Mouse (Mus musculus) lung, adult 18-20 months (tissue): ENCODE data around the gene Jph3.

Experiments used
- DNase-seq, 2 experiments: peaks; one replicate each; pipeline ENCODE4 v3.0.0; 2022; ENCODE audit warnings: mixed read lengths in 2 of 2

Jph3 gene

DNA sequence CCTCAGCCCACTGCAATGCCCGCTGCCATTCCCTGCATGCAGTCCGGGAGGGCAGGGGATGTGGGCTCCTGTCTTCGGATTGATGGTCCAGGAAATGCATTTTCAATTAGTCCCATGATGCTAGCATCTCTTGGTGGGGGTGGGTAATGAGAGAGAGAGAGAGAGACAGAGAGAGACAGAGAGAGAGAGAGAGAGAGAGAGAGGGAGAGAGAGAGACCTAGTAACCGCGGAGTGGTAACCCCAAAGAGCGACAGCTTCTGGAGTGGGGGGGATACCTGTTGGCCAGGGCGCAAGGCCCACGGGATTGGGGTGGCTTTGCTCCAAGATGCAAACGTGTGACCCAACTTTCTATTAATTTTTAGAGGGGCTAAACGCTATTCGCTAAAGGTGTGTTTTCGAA, at the start of gene Jph3:
Gene Jph3, plus strand, starts transcription at position 301 of the 400 bp plus-strand sequence.
- DNase-seq, result no peak

DNA sequence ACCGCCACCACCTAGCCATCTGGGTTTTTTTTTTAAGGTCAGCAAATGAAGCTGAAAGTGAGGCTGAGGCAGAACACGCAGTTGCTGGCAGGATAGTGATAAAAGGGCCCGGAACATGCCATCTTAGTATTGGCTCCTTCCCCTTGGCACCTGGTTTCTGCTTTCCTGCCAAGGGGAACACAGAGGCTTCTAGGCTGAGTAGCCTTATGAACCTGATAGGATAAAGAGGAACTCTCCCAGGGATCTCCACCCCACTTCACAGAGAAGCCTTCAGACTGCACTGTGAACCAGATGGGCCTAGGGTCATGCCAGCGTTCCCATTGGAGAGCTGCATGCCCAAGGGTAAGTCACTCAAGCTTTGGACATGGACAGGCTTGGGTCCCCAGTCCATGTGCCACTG, 48.5 kb upstream of the Jph3 start:
- DNase-seq, result no peak

DNA sequence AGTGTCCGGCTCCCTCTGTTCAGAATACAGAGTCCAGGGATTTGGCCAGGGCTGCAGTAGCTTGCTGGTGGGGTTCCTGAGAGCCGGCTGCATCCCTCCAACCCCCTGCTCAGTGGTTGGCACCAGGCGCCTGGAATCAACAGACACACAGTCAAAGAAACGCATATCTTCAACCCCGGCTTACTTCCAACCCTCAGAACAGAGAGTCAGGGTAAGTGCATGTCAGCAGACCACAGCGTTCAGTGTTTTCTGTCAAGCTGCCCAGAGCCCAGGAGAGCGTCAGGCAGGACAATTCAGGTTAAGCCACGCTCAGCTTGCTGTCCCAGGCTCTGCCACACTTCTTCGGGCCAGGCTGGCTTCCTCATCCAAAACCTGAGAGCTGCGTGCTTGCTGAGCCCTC, 48.0 kb upstream of the Jph3 start:
- no peak for DNase-seq

DNA sequence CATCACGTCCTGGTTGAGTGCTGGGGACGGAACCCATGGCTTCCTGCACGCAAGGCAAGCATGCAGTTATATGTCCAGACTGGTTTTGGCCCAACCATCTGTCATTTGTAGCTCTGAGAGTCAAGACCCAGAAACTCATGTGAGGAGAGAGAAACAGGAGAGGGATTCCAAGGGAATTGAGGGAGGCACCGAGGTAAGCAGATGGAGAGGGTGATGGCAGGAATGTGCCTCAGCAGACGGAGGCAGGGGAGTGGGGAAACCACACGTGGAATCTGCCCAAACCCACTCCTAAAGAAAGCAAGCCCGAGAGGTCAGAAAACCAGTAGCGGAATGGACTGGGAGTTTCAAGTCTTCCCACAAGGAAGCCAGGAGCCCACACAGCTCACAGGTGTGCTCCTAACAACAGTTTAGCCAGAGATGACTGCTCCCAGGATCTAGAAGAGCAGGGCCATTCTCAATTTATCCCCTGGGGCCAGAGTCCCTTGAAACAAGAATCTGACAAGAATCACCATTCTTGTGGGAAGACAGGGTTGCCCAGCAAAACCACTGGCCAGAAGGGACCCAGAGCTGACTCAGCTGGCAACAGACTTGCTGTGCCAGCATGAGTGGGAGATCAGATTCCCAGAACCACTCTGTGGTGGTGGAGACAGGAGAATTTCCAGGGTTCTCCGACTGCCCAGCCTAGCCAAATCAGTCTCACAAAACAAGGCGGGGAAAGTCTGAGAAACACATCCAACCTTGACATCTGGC, 46.2 kb upstream of the Jph3 start:
- no peak for DNase-seq

DNA sequence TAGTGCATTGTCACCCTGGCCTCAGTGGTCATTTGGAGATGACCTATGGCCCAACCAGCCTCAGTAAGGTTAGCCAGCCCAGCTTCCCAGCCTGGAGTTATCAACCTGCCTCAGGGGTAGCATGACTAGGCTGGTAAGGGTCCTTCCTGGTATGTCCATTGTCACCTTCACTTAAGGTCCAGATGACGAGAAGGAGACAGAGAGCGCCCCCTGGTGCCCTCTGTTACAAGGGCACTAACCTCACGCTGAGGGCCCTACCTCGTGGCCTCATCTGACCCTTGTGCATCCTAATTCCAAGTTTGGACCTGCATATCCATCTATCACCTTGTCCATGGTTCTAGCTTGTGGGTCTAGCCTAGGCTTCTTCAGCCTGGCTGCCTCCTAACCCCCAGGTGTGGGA, 44.0 kb upstream of the Jph3 start:
- DNase-seq, result peak; percentile 65 to 71

DNA sequence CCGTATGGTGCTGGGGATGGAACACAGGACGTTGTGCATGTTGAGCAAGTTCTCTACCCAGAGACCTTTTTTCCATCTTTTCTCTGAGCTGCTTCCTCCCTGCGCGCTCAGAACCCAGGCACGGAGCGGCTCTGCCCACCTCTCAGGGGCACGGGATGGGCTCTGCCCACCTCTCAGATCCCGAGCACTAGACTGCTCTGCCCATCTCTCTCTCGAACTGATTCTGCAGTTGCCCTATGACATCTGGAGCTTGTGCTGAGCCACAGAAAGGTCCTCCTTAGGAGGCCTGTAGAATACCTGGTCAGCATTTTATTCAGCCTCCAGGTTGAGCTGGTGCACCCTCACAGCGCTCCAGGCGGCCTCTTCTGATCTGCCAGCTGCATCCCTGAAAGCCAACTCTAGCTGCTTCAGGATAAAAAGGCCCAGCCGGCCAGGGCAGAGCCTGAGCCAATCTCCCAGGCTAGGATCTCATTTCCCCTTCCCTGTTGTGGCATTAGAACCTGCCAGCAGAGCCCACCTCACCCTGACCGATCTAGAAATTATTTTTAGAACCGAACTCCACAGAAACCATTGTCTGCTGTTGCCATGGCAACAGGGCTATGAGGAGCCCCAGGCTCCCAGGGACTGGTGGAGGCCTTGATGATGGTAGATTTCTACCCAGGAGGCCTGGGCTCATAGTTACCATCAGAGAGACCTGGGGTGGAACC, 41.8 kb upstream of the Jph3 start:
- DNase-seq, result no peak

DNA sequence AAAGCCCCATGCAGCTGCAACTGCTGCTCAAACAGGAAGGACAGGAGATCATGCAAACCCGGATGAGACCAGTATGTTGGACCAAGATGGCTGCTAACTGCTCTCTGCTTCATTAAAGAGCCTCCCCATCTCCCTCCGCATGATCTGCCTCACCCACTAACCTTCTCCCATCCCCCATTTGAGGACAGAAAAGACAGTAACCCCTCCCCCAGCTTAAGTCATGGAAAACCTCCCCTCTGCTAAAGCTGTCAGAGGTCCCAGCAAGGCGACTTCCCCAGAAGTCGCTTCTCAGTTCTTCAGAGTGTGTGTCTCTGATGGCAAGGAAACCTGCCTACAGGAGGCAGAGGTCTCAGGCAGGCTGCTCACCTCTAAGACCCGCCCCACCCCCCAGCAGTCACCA, 40.9 kb upstream of the Jph3 start:
- no peak for DNase-seq

DNA sequence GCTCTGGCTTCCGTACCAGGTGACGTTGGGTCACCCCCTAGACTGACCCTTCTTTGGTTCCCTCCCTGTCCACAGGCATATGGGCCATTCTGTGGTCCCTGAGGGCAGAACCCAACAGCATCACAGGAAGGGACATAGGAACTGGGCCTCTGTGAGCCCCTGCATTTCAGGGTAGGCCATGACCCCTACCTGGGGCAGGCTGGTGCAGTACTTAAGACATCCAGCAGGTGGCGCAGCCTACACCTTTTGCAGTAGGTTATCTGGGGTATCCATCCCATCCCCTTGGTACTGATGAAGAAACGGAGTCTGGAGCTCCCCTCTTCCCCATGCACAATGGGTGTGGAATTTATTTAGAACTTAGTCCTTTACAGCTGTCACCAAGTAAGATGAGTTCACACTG, 35.0 kb upstream of the Jph3 start:
- DNase-seq, result peak in 1 of 2 experiments; percentile 48

DNA sequence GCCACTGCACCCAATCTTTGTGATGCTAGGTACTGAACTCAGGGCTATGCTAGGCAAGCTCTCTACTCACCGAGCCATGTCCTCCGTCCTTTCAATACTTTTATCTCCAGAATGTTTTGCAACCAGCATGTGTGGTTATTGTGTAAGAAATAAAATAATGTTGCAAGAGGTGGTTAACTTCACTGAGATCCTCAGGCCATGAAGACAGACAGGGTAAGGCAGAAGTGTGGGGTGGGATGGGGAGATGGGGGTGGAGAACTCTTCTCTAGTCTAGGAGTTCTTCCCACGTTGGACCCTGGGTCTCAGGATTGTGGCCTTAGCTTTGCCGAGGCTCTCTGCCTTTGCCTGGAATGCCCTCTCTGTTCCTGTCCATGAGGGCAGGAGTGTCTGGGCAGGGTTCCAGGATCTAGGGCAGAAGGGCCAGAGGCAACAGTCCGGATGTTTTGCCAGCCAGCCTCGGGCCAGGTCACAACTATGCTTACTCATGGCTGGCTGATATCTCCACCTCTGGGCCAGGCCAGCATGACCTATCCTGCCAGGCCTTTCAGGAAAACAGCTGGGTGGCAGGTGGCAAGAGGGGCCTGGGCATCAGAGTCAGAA, 33.7 kb upstream of the Jph3 start:
- peak; percentile 84 to 88 for DNase-seq

DNA sequence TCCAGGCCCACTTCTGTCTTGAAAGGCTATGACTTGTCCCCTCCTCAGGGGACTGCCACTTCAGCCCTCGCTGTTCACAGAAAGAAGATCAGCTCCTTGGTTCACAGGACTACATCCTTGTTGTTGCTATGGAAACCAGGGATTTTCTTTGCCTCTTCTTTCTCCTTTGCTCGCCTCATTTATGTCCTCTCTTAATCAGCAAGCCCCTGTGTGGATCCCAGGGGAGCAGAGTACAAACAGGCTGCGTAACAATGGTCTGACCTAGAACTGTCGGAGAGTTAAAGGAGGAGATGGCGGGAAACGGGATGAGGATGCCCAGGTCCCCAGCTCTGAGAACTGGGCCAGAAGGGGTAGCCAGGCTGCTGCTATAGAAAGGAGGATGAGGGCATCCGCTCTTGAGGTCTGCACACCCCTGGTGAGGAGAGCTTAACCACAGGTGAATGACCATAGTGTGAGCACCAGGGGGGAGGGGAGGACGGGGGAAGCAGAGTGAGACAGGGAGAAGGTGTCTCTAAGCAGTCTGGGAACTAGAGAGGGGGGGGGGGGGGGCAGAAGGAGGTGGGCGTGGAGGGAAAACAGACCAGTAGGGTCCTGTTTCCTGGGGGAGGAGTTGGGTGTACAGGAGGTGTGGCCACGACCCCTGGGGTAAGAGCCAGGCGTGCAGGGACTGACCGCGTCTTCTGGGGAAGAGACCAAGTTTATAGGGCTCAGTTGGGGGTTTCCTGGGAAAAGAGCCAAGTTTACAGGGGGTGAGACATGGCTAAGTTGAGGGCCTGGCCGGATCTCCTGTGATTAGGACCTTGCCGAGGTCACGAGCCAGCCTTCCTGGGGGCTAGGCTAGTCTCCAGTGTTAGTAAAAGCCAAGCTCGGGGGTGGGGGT, 31.4 kb upstream of the Jph3 start:
- no peak for DNase-seq

DNA sequence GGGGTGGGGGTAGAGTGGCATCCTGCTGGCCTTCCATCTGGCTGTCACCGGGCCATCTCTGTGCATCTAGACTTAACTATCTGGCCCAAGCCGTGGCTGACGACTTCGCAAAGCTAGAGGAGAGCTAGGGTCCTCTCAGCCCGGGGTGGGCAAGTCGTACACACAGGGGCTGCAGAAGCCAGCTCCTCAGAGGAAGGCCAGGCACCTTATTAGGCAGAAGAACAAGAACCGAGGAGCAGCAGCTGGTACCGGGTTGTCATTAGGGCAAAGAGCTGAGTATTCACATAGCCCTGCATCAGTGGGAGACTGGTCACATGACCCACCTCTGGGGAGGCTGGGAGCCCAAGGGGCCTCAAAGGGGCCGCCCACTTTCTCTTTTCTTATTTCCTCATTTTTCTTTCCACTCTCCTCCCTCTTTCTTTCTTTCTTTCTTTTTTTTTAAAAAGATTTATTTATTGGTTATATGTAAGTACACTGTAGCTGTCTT, 30.8 kb upstream of the Jph3 start:
- DNase-seq, result no peak

DNA sequence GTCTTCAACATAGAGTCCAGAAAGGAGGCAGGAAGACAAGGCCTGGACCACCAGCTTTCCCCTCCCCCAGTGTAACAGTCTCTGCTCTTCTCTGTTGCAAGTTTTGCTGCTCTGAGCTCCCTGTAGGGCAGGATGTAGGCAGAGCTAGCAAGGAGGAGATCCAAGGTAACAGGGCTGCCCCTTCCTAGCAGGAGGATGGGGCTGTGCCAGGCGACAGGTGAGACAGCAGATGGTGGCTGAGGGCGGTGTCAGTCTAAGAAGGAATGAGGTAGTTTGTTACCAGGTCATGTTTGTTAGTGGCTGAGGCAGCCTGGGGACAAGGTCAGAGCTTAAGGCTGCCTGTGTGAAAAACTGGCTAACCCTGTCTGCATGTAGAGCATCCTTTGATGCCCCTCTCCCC, 29.5 kb upstream of the Jph3 start:
- no peak for DNase-seq

DNA sequence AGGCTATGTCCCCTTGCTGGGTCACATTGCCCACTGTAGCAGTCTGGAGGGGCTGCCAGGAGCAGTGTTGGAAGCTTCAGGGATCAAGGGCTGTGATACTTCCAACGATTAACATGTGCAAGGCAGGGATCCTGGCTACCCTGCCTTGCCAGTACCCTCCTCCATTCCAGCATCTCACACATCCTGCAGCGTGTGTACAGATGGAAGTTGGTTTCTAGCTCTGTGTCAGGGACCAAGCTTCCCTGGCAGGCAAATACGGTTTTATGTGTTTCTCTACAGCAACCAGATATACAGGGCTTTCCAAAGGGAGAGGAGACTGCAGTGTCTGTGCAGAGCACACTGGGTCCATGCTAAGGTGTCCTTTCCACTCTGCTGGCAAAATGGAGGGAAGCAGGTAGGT, 24.2 kb upstream of the Jph3 start:
- no peak for DNase-seq

DNA sequence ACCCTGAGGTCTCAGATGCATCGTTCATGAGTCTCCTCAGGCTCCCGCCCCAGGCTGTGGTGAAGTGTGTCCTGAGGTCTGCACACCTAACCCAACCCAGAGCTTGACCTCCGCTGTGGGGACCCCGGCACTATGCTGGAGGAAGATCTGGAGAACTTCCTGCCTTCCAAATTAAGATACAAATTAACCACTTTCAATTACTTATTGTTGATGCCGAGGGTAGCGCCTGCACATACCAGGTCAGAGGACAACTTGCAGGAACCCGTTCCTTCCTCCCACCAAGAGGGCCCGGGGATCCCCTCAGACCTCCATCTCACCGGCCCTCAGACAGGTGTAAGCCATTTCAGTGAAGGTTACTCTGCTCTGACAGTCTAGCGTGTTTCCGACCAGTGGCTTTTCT, 22.5 kb upstream of the Jph3 start:
- no peak for DNase-seq

DNA sequence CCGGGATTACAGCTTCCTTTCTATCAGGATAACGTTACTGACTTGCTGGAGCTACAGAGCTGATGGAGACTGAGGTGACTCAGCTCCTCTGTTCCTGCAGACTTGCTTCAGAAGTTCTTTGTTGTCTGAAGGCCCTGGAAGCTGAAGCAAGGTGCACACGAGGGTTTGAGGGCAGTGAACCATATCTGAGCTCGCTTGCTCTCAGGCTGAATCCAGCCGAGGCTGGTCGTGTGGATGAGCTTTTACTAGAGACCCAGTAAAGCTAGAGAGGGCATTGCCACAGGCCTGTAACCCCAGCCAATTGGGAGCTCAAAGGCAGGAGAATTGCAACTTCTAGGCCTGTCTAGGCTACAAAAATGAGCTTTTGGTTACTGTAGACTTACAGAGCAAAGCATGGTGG, 21.0 kb upstream of the Jph3 start:
- DNase-seq, result no peak

DNA sequence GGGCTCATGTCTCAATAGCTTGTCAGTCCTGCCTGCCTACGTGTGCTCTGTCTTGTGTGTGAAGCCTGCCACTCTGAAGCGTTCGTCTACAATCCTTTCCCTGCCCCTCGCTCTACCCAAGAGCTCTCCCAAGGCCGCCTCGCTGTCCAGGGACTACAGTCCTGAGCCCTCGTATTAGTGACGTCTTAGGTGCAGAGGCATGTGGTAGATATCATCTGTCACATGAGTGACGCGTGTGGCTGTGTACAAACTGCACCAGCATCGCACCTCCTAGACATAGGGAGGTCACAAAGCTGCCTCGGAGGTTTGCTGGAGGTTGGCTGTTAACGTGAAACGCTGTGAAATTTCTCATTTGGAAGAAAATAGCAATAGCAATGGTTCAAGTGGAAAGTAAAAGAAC, 11.9 kb upstream of the Jph3 start:
- DNase-seq, result no peak

DNA sequence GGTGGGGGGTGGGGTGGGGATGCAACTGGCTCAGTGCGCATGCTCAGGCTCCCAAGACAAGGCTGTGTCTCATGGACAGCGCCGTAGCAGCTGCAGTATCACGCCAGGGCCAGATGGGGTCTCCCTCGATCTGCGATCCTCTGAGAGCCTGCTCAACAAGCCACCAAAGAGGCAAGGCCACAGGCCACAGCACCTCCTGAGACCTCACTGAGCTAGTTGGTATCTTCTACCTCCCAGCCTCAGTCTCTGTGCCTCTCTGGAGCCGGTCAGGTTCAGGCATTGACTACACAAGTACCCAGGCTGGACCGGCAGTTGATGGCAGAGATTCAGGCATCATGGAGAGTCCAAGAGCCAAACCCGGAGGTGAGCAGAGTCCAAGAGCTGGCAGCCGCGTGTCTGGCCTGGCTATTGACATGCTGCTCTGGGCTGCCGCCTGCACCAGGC, 11.4 kb upstream of the Jph3 start:
- peak; percentile 77 to 79 for DNase-seq

DNA sequence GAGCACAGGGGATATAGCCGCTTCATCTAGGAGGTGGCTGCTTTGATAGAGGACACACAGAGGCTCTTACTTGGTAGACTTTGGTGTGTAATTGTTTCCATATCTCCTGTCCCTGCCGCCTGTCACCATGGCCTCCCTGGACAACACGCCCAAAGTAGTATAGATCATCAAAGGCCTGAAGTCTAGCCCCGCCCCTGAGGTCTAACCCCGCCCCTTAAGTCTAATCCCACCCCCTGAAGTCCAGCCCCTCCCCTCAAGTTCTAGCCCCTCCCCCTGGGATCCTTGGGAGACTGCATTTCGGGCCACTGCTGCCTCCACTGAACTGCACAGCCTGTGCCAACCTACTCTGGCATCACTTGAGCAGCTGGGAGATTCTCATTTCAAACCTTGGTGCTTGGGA, 10.5 kb upstream of the Jph3 start:
- DNase-seq, result no peak

DNA sequence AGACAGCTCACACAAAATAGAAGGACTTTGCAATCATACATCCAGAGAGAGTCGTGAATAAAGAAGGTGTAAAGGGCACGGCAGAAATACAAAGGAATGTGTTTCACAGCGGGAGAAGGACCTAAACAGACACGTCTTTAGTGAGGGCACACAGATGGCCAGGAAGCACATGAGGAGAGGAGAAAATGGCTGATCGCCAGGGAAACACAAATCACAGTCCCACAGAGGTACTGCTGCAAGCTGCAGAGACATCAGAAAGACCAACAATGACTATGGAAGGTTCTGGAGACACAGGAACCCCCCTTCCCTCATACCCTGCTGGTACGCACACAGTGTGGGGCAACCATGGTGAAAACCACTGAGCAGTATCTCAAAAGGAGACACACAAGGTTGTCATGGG, 8.4 kb upstream of the Jph3 start:
- no peak for DNase-seq

DNA sequence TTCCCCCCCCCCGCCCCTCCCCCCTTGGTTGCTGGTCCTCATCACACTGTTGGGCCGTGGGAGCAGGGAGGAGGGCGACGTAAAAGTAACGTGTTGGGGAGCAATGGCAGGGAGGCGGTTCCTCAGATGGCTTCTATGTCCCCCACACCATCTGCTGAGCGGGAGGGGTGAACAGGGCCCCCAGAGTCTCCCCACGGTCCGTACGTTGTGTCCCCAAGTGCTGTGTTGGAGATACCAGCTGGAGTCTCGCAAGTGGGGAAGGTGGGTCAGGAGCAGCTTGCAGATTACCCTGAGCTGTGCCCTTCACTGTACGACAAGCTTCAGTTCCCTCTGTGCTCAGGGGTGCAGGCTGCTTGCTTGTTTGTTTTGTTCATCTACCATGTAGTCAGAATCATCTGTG, 5.6 kb upstream of the Jph3 start:
- no peak for DNase-seq

DNA sequence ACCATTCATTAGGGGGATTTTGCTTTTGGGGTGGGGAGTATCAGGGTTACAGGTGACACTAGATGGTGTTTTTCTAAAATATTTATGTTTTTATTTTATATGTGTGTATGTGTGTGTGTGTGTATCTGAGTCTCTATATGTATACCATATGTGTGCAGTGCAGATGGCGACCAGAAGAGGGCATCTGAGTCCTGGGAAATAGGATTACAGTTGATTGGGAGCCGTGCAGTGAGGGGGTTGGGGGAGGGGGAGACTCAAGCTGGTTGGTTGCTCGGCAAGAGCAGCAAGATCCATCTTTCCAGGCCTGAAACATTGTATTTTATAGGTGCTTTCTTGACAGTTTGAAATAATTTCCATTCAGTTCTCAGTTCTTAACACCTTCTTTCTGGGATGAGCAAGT, 2.3 kb upstream of the Jph3 start:
- no peak for DNase-seq

DNA sequence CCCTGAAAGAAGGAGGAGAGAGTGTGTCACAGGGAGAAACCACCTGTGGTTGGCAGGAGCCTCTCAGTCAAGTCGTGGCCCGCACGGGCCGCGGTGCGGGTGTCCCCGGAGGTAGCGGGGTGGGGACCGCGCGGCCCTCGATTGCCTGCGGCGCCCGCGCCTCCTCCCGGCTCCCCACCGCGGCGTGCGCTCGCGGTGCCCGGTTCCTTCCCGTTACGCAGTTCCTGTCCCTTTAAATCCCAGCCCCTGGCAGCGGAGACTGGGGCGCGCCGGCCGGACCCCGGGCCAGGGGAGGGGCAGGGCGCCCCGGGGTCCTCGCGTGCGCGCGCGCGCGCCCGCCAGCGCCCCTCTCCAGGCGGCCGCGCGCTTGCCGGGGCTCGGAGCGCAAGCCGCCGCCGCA, 331 bp downstream of the Jph3 start:
- no peak for DNase-seq

DNA sequence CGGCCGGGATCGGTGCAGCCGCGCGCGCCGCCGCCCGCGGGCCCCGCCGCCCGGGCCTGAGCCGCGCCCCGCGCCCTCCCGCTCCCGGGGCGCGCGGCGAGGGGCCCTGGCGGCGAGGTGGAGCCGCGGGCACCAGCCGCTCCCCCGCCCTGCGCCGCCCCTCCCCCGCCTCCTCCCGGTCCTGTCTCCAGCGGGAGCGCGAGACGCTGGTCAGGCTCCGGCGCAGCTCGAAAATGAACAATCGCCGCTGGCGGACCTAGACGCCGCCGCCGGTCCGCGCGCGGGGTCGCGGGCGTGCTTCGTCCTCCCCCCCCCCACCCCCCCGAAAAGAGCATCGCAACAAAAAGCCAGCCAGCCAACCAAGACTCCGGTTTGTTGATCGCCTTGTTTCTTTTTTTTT, 747 bp downstream of the Jph3 start:
- DNase-seq, result no peak
